Mouse (Mus musculus) urinary bladder, postnatal 36 days (tissue): ENCODE data around the gene Gm5072.
"Not testable (repeated sequence)": the region's sequence is repeated elsewhere in the genome, so short reads cannot be mapped to it uniquely, and the experiment has no call there.

Experiments
- DNase-seq, 2 experiments: peaks; one replicate each; pipeline ENCODE4 v3.0.0; 2022; ENCODE audit warnings: low spot score in 2 of 2, mixed read lengths in 1 of 2

The Gm5072 gene

DNA sequence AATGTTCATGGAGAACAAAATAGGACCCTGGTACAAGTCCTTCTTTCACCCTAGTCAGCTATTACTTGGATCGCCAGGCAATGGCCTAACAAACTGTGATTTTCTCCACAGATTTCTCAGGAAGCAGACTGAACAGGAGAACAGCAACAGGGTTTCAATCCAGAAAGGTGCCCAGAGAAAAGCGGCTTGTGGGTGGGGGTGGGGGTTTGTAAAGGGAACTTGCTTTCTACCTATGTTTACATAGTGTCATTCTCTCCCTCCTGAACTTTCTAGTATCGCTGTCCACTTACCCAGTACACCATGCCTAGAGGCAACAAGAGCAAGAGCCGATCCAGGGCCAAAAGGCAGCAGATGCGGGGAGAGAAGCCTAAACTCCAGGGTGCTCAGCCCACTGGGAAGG, at the start of gene Gm5072:
Gene Gm5072, plus strand, starts transcription at position 301 of the 400 bp plus-strand sequence.
- DNase-seq, result not testable (repeated sequence)
